10 mouse cellular contexts compared by ENCODE assay signal in the genomic region with DNA sequence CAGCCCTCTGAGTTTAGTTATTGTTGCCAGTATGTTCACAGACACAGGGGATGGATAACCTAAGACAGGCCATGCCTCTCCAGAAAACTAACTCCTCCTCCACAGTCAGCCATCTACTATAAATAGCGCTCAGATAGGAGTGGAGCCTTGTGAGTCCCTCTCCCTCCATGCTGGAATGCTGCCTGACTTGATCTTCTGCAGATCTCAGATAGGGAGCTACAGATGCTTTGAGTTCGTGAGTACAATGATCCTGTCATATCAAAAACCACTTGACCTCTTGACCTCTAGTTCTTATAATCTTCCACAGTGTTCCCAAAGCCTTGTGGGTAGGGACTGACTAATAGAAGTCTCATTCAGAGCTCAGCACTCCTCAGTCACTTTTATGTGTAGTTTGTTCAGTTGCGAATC. TPM values are rescaled to one million over a fixed set of nuclear protein-coding genes. Genes with fewer than 3 reads are reported as not detected.
DNase-seq lines count a peak whose midpoint lies in the region; ATAC-seq lines count a peak whose summit lies in the region.
"Had no signal": no experiment of that assay in that cellular context is flagged by ENCODE, and none has a peak within 500 bp of the region (broad histone marks: within the 10 kb centered on the region; RNA-seq: fewer than 3 reads in every experiment).

No protein-coding gene starts in this region.

- no peaks in the 10 kb centered on the region for H3K9me3 ChIP-seq in liver, embryonic 11.5 days (ENCODE audit: control insufficient read depth, low read length)
- H3K9me3 ChIP-seq: forebrain, embryonic 13.5 days had no signal

- H3K4me3 ChIP-seq in liver, embryonic 11.5 days (ENCODE audit: low read depth, low read length): no peak overlapping the region
- H3K4me3 ChIP-seq: forebrain, embryonic 13.5 days; myocyte had no signal

- no peak overlapping the region for H3K9ac ChIP-seq in liver, embryonic 11.5 days (ENCODE audit: low read depth, low read length)
- H3K9ac ChIP-seq: forebrain, embryonic 13.5 days had no signal

- peak; percentile 57 for ATAC-seq in liver, embryonic 11.5 days (replicated peaks; ENCODE audit: low FRiP score)
- ATAC-seq: forebrain, embryonic 13.5 days had no signal

- no peak overlapping the region for H3K4me2 ChIP-seq in liver, embryonic 11.5 days
- H3K4me2 ChIP-seq: forebrain, embryonic 13.5 days had no signal

- DNase-seq in liver, embryonic 11.5 days (ENCODE audit: low spot score): no peak
- DNase-seq in liver: no peak
- DNase-seq in R1 (ENCODE audit: low read depth, low spot score): peak; percentile 49
- DNase-seq in heart, adult 9 months (ENCODE audit: low spot score in 2 of 2): peak; percentile 13 to 32
- peak; percentile 29 for DNase-seq in lung, postnatal 25 days (ENCODE audit: low spot score)
- DNase-seq in thymus, postnatal 14 days: no peak
- DNase-seq in gastrocnemius, postnatal 14 days: no peak
- DNase-seq: kidney, adult 11 months had no signal

- no peaks in the 10 kb centered on the region for H3K4me1 ChIP-seq in liver, embryonic 11.5 days (replicated peaks; ENCODE audit: control insufficient read depth, insufficient read depth, low read length)
- H3K4me1 ChIP-seq: forebrain, embryonic 13.5 days had no signal

- WGBS in liver, embryonic 11.5 days: 55% methylated on average over 3 of the region's 3 CpGs

- H3K27me3 ChIP-seq in liver, embryonic 11.5 days (replicated peaks; ENCODE audit: control insufficient read depth, insufficient read depth, low read length): no peaks in the 10 kb centered on the region
- H3K27me3 ChIP-seq: forebrain, embryonic 13.5 days had no signal

- H3K27ac ChIP-seq in liver, embryonic 11.5 days (ENCODE audit: low read depth, low read length): no peak overlapping the region
- H3K27ac ChIP-seq: forebrain, embryonic 13.5 days had no signal

- H3K36me3 ChIP-seq in liver, embryonic 11.5 days (ENCODE audit: control insufficient read depth, insufficient read depth, low read length): no peaks in the 10 kb centered on the region

- intact Hi-C loops in gastrocnemius, postnatal 14 days (cut with DNase I; ENCODE audit: low total_unique reads): no loop called here

RNA-seq across cellular contexts. Expression of a gene that starts 28.7 kb away (rescaled TPM):
- 29.1 and 32.3 TPM in 2 replicates for polyA plus RNA-seq in liver, embryonic 11.5 days (2014; fragmentation: Nextera tagmentation; extraction: Ambion mirVana)
- total RNA-seq in gastrocnemius, postnatal 14 days (2021): 10 to 100 TPM in 1 of 2 experiments, 1 to 10 TPM in 1; 8.4 to 11.1 TPM

RNA-seq across cellular contexts. Expression of a gene that starts 41.2 kb away (rescaled TPM):
- polyA plus RNA-seq in liver, embryonic 11.5 days (2014; fragmentation: Nextera tagmentation; extraction: Ambion mirVana): 12.9 and 14.0 TPM in 2 replicates
- total RNA-seq in gastrocnemius, postnatal 14 days (2021): 1 to 10 TPM; 6.7 to 7.8 TPM

Comparison
In these comparisons a context has a peak if more than half of its experiments do, and no peak if none do; other contexts are left out.
1. DNase-seq: peak in R1 (single experiment), heart, adult 9 months (2 of 2) and lung, postnatal 25 days (single experiment); none in liver, embryonic 11.5 days (single experiment), liver (single experiment), thymus, postnatal 14 days (single experiment) and gastrocnemius, postnatal 14 days (single experiment).